Mouse (Mus musculus): ENCODE results near the gene Pak6.

DNA sequence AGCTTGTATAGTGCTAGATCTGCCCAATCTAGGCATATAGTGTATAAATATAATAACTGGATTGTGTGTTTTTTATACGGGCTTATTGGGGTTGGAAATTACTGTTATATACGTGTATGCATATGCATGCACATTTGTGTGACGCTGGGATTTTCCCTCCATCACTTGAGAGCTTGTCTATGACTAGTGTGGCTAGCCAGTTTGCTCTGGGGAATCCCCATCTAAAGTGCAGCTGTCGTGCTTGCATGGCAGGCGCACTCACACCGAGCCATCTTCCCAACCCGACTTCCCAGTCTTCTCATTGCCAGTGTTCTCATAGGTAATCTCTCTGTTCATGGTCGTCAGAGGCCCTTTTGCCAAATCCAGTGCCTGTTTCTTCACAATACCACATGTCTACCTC lies 42.5 kb upstream of the Pak6 start:
- TF ChIP-seq POLR2A (IDR thresholded peaks at IDR 0.05; ENCODE audit: insufficient read length, low read depth) (no peak), MAX (IDR thresholded peaks at IDR 0.05; ENCODE audit: low read depth) (no peak), POLR2AphosphoS2 (IDR thresholded peaks at IDR 0.05; ENCODE audit: insufficient read length, low read depth) (no peak), CEBPB (IDR thresholded peaks at IDR 0.05; ENCODE audit: insufficient read depth, poor library complexity, severe bottlenecking) (no peak), USF1 (IDR thresholded peaks at IDR 0.05; ENCODE audit: low read depth) (no peak)
